Mouse (Mus musculus): Measurements from ENCODE around the gene Rcan2.

The Rcan2 gene

DNA sequence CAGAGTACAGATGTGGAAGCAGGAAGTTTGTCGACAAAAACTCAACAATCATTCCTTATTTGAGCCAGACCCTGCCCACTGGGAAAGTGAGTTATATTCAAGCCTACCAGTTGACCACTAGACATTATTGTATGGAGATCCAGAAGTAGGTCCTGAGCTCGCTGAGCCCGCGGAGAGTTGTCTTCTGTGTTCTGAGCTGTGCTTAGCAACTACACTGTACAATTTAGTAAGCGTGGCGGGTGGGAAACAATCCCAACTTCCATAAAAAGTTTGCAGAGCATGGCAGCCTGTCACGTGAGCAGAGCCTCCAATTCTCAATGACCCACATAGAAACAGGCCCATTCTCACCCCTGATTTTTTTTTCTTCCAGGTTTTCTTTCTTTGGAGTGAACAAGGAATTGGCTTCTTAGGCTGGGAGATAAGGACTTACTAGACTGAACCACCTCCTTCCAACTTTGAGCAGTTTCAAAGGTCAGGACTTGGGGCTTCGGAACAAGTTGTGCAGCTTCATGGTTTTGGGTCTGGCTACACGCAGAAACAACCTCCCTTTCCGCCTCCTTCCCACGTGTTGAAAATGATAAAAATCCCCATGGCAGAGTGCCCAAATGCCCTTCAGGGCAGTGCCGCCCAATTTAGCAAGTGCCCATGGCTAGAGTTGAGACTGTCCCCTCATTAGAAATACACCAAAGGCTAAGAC lies 276.1 kb downstream of the Rcan2 start:
- peak; percentile 46 for DNase-seq (ENCODE audit: low read depth)

- no peak for DNase-seq (ENCODE audit: low read depth)
Measured at GRCm38 (mm10) chr17:44077843-44078160, 276.7 kb downstream of the Rcan2 start.

DNA sequence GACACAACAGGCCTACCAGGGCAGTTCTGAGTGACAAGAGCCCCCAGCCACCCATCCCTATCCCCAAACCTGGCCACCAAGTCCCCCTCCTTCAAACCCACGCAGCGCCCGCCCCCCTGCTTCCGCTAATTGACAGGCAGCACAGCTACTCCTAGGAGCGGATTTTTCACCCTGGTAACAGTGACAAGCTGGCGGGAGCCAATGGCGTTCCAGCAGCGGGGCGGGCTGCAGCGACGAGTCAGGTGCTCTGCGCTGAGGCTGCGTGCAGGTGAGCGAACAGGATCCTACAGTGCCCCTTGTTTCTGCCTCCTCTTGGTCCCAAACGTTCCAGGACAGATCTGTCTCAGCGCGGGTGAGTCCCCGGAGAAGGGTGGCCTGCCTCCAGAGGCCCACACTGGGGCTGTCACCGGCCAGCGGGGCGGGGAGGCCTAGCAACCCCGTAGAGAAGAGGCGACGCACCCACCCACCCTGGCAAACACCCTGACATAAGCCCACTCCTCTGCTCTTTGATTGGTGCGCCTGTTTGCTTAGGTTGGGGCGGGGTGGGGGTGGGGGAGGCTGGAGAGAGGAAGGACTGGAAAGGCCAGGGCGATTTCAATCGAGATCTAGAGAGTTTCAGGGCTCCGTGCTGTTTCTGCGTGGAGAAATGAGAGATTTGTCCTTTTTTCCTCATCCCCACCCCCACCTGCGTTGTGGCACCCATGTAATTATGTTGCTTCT lies 277.6 kb downstream of the Rcan2 start, which contains the start of gene Enpp5:
Enpp5 (plus strand) TSS at position 183 of the 720 bp plus-strand sequence.
- no peak for DNase-seq (ENCODE audit: low read depth)

DNA sequence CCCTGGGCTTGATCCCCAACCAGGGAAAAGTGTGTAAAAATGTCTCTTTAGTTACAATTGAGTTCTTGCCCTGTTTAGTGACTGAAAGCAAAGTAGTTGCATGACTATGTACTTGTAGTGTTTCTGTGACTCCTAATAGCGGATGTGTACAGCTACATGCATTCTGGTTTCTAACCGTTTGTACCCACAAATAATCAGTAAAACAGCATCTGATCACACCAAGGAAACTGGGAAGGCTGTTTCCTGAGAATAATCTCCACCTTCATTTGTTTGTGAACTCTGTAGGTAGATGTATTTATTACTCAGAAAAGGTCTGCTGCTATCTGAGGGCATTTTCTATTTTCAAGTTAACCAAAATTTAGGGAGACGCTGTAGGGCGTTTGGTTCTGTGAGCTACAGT lies 282.0 kb downstream of the Rcan2 start:
- DNase-seq (ENCODE audit: low read depth) = no peak

- peak; percentile 68 for DNase-seq (ENCODE audit: low read depth)
Measured at GRCm38 (mm10) chr17:44088226-44088625, 287.1 kb downstream of the Rcan2 start.

All from 416B (cell line).